Mouse (Mus musculus) Patski (cell line): Measurements from ENCODE around the gene Galnt10. TPM values are rescaled to one million over a fixed set of nuclear protein-coding genes. Genes with fewer than 3 reads are reported as not detected.

Experiments
- ATAC-seq: fragments of 100-300 bp; one replicate; pipeline ENCODE4 v1.8.0; 2021
- CTCF ChIA-PET: fragments of 350-600 bp; sonication (Branson Sonifier 250); formaldehyde crosslinking; loops from one replicate; lab custom pipeline; 2022; ENCODE audit warnings: inconsistent platforms; lab: Charles Lee
- POLR2A ChIA-PET: fragments of 350-600 bp; sonication (Branson Sonifier 250); formaldehyde crosslinking; loops from one replicate; lab custom pipeline; 2022; ENCODE audit warnings: antibody characterized with exemption, inconsistent platforms; lab: Charles Lee
- DNase-seq: peaks from one replicate; pipeline ENCODE4 v3.0.0-alpha.2; 2011; ENCODE audit warnings: low read depth, low spot score
- H3K27me3 ChIP-seq: fragments of 371-371 bp; one replicate; pipeline ENCODE4 v1.5.1; 2021
- CTCF ChIP-seq: fragments of 100-300 bp; IDR thresholded peaks from one replicate; pipeline ENCODE4 v1.5.1; 2021
- in situ Hi-C: fragments of 300-500 bp; cut with MboI; formaldehyde crosslinking; loops from 3 replicates; pipeline ENCODE4 v1.11.1; 2018; ENCODE audit warnings: low pct_unique_long_range_greater_than_20kb, mixed read lengths
- polyA plus RNA-seq: library from polyadenylated mRNA; unstranded; gene quantifications from one replicate; pipeline ENCODE4 v1.2.3, GENCODE M21; 2021

Galnt10 gene
- polyA plus RNA-seq, 1 experiment from 2014 or later, result 74.9 TPM

DNA sequence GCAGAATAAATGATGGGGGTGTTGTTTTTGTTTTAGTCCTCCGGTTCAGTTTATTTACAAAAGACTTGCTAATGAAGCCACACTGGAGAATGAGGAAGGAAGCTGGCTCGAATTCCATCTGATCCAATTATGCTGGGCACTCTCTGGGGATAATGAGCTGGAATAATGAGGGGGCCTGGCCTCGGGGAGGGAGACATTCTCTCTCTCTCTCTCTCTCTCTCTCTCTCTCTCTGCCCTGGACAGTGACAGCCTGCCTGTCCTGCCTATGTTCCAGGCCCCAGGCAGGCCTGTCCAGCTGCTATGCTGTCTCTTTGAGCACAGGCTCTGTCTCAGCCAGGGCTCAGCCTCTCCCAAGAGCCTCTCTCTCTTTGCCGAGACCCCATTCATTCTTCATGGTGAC is 128.7 kb downstream of the Galnt10 start:
- DNase-seq (no peak), ATAC-seq (peak; percentile 1)
- ChIA-PET CTCF (interaction anchor here (2.1 kb wide), 1 partner anchor 225 kb away, joined by 5 read pairs; no protein-coding TSS in a partner anchor), POLR2A (no interaction called here)
- H3K27me3 ChIP-seq, result no peaks in the 10 kb centered on the region
- no peak for TF ChIP-seq CTCF
- in situ Hi-C loops, result loop anchor here (5.0 to 10.0 kb wide), 3 partner anchors 157 to 299 kb away; no protein-coding TSS in a partner anchor

DNA sequence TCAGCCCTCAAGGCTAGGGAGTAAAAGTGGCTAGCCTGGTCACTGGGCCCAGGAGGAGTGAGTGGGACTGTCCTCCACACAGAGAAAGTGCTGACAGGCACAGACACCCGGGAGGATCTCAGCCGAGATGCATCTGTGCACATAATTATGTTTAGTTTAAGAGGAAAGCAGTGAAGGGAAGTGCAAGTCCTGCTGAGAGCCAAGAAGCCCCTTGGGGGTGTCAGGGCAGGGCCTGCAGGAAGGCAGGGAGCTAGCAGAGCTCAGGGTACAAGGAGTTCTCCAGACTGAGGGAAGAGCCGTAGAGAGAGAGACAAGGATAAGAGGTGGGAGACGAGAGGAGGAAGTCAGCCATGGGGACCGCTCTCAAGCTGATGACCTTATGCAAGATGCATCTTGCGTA is 130.6 kb downstream of the Galnt10 start:
- ATAC-seq (no peak), DNase-seq (no peak)
- POLR2A ChIA-PET, result no interaction called here
- no peak for TF ChIP-seq CTCF
- in situ Hi-C loops, result loop anchor here (10.0 to 25.0 kb wide), 2 partner anchors 301 to 1639 kb away; no protein-coding TSS in a partner anchor
- CTCF ChIA-PET, result no interaction called here
- no peaks in the 10 kb centered on the region for H3K27me3 ChIP-seq

DNA sequence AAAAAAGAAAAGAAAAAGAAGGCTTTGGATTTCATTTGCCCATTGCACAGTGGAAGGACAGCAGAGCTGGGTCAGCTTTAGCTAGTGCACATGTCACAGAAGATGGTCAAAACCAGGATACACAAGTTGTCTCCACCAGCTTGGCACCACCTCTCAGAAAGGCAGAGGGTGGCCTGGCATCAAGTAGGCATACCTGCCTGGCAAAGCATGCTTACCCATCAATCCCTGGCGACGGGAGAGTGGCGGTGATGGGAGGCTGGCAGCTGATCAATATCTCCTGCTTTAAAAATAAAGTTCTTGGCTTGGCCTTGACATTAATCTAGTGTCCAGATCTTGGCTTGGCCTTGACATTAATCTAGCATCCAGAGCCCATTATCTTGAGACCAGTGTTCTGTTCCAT is 131.3 kb downstream of the Galnt10 start:
- TF ChIP-seq CTCF, result no peak
- no peaks in the 10 kb centered on the region for H3K27me3 ChIP-seq
- ATAC-seq (no peak), DNase-seq (no peak)
- in situ Hi-C loops, result loop anchor here (10.0 to 25.0 kb wide), 2 partner anchors 302 to 1639 kb away; no protein-coding TSS in a partner anchor
- ChIA-PET POLR2A (no interaction called here), CTCF (interaction anchor here (3.4 kb wide), 1 partner anchor 227 kb away, joined by 22 read pairs; no protein-coding TSS in a partner anchor)

DNA sequence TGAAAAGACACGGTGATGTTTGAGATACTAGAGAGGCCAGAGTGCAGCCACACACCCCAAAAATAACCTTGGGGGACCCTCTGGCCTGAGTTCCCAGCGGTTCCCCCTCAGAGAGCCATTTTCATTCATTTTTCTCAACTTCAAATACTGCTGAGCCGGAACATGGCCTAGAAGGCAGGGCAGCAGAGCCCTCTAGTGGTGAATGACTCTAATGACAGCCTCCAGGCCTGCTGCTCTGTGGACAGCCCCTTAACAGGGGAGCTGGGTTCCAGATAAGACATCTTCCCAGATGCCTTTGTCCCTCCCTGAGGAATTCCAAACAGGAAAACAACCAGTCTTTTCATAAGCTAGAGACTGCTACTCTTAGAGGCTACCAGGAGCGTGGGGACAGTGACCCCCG is 133.1 kb downstream of the Galnt10 start:
- CTCF ChIA-PET, result interaction anchor here (0.6 to 3.4 kb wide), 14 partner anchors 12 to 234 kb away, joined by 3 to 22 read pairs (median 3); no protein-coding TSS in a partner anchor
- POLR2A ChIA-PET, result no interaction called here
- no peak for DNase-seq
- TF ChIP-seq CTCF, result peak; percentile 96
- in situ Hi-C loops, result loop anchor here (10.0 to 25.0 kb wide), 2 partner anchors 304 to 1641 kb away; no protein-coding TSS in a partner anchor
- H3K27me3 ChIP-seq, result no peaks in the 10 kb centered on the region
- no peak for ATAC-seq

DNA sequence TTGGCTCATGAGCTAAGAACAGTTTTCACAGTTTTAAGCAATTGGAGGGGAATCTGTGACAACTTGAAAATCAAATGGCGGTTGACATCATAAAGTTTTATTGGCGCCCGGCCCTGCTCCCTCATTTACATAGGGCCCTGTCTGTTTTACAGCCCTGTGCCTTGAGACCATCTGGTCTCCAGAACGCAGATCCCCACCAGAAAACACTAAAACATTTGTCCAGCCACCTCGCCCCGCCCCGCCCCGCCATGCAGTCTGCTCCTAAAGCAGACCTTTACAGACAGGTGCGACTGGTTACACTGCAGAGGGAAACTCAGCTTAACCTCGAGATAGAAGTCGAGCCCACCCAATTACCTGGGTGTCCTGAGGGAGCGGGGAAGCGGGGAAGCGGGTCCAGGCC is 134.6 kb downstream of the Galnt10 start:
- no peak for TF ChIP-seq CTCF
- no peaks in the 10 kb centered on the region for H3K27me3 ChIP-seq
- ChIA-PET CTCF (interaction anchor here (0.6 to 3.4 kb wide), 4 partner anchors 35 to 253 kb away, joined by 3 to 22 read pairs (median 3); no protein-coding TSS in a partner anchor), POLR2A (no interaction called here)
- DNase-seq (no peak), ATAC-seq (no peak)
- in situ Hi-C loops, result loop anchor here (10.0 to 25.0 kb wide), 2 partner anchors 305 to 1643 kb away; no protein-coding TSS in a partner anchor

DNA sequence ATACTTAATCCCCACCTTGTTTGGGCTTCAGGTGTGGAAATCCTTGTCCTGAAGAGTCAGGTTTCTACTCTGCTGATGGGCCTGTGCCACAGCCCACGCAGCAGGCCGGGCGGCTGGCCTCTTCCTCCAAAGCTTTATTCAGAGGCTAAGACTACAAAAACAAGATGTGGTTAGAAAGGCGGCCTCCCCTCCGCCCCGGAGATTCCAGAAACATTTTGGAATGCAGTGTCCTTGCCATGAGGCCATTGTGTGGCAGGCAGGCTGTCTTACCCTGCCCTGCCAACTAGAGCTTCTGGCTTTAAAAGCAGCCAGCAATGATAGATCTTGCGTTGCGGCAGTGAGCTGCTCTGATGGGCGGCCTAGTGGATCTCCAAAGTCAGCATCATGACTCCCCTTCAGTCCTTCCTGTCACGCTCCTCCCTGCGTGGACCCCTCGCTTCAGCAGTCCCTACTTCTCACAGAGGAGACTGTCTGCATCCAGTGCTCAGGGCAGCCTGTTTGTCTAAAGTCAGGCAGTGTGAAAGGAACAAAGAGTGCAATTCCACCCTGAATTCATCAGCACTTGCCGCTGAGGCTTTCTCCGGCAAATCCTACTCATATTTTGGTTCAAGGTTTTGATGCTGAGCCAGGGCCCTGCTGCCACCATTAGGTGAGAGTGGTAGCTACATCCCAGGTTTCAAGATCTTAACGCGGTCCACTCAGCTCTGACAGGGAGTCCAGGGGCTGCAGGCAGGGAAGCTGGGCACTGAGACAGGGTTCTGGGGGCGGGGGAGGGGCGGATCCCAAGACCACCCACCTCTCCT is 141.6 kb downstream of the Galnt10 start:
- TF ChIP-seq CTCF, result no peak
- in situ Hi-C loops, result loop anchor here (25.0 kb wide), 1 partner anchor 1650 kb away; no protein-coding TSS in a partner anchor
- POLR2A ChIA-PET, result no interaction called here
- no peak for ATAC-seq
- DNase-seq, result no peak
- CTCF ChIA-PET, result interaction anchor here (0.7 to 2.3 kb wide), 3 partner anchors 33 to 255 kb away, joined by 3 to 6 read pairs (median 4); no protein-coding TSS in a partner anchor
- H3K27me3 ChIP-seq, result no peaks in the 10 kb centered on the region

DNA sequence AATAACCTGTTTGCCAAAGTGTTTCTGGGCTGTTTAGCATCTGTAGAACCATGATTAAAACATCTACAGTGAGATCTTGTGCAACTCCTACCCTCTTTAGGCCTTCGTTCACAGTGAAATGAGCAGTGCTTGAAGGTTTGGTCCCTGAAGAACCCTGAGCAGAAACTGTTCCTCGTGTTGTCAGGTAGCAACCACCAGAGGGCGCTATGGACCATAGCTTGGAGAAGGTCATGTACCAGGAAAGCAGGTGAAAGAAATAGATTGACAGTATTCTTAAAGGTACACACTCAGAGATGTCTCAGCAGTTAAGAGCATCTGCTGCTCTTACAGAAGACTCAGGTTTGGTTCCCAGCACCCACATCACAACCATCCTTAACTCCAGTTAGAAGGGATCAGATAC is 142.7 kb downstream of the Galnt10 start:
- DNase-seq (no peak), ATAC-seq (no peak)
- CTCF ChIA-PET, result interaction anchor here (0.7 to 2.3 kb wide), 3 partner anchors 32 to 256 kb away, joined by 3 to 6 read pairs (median 4); no protein-coding TSS in a partner anchor
- in situ Hi-C loops, result loop anchor here (25.0 kb wide), 1 partner anchor 1651 kb away; no protein-coding TSS in a partner anchor
- no peaks in the 10 kb centered on the region for H3K27me3 ChIP-seq
- POLR2A ChIA-PET, result no interaction called here
- no peak for TF ChIP-seq CTCF

DNA sequence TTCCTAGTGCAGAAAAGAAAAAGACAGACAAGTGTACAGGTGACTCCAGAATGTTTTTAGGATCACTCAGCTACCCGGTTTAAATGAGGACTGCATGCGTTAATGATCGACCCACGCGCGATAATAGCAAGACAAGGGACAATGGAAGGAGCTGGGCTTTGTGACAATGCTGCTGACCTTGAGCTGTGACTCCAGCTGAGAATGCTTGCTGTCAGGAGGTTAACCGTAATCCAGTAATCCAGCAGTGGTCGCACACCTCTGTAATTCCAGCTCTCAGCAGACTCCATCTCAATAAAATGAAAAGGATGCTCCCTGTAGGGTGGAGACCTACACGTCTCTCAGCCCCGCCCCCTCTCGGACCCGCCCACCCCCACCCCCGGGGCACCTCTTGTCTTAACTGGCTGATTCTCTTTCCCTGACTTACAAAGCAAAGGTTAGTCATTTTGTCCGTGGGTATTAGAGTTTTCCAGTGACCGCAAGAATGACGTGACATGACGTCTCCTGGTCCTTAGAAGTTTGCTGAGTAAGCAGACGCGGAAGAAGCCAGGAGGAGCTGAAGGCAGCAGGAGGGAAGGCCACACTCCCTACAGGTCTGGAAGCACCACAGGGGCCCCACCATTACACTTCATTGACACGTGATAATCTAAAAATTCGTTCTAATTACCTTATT is 145.8 kb downstream of the Galnt10 start:
- TF ChIP-seq CTCF, result no peak
- CTCF ChIA-PET, result no interaction called here
- in situ Hi-C loops, result loop anchor here (25.0 kb wide), 1 partner anchor 1654 kb away; no protein-coding TSS in a partner anchor
- H3K27me3 ChIP-seq, result no peaks in the 10 kb centered on the region
- ATAC-seq (no peak), DNase-seq (no peak)
- POLR2A ChIA-PET, result no interaction called here

DNA sequence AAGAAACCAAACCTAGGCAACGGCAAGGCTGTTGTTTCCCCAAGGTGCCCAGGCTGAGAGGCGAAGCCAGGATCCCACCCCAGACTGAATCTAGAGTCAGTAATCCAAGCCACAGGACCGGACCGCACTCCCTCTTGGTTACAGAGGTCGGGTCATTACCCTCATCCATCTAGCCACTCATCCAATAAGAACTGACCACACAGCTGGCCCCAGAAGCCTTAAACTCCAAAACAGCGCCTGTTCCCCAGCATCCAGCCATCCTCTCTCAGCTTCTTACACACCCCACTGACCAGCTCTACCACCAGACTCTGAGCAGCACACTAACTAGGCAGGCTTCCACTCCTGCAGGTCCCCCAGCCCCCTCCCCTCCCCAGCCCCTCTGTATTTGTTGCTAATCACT is 149.8 kb downstream of the Galnt10 start:
- no peaks in the 10 kb centered on the region for H3K27me3 ChIP-seq
- CTCF ChIA-PET, result interaction anchor here (2.1 kb wide), 1 partner anchor 16 kb away, joined by 6 read pairs; no protein-coding TSS in a partner anchor
- in situ Hi-C loops, result loop anchor here (25.0 kb wide), 1 partner anchor 1658 kb away; no protein-coding TSS in a partner anchor
- DNase-seq (no peak), ATAC-seq (no peak)
- POLR2A ChIA-PET, result no interaction called here
- TF ChIP-seq CTCF, result no peak

DNA sequence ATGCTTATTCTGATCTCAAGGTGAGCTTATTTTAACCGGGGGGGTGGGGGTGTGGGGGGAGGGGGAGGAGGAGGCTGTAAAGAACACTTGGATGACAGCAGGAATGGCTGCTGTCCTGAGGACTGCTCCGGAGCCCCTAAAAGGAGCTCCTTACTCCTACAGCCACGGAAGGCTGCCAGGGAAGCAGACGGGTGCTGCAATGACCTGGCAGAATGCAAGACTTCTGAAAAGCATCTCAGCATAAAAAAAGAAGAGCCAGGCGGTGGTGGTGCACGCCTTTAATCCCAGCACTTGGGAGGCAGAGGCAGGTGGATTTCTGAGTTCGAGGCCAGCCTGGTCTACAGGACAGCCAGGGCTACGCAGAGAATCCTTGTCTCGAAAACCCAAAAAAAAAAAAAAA is 152.6 kb downstream of the Galnt10 start:
- TF ChIP-seq CTCF, result no peak
- CTCF ChIA-PET, result no interaction called here
- no peak for DNase-seq

More for the DNA sequence above, 152.6 kb downstream of the Galnt10 start:
- H3K27me3 ChIP-seq, result no peaks in the 10 kb centered on the region
- no peak for ATAC-seq
- in situ Hi-C loops, result loop anchor here (25.0 kb wide), 1 partner anchor 1661 kb away; no protein-coding TSS in a partner anchor
- POLR2A ChIA-PET, result interaction anchor here (0.6 kb wide), 1 partner anchor 29 kb away, joined by 3 read pairs; no protein-coding TSS in a partner anchor
